Mouse (Mus musculus) heart, postnatal 36 days (tissue): ENCODE data around the gene 4930507D05Rik. TPM values are rescaled to one million over a fixed set of nuclear protein-coding genes. Genes with fewer than 3 reads are reported as not detected.
"Not testable (repeated sequence)": the region's sequence is repeated elsewhere in the genome, so short reads cannot be mapped to it uniquely, and the experiment has no call there.

Experiments used
- DNase-seq, 2 experiments: peaks; one replicate each; pipeline ENCODE4 v3.0.0; 2021 to 2022
- intact Hi-C: fragments of 180-260 bp; cut with DNase I; formaldehyde crosslinking; loops from one replicate; pipeline ENCODE4 v1.15.1; 2025
- total RNA-seq, 2 experiments: library from RNA; stranded (reverse); gene quantifications; 2 replicates each; pipeline ENCODE4 v1.2.3; 2021

4930507D05Rik gene
- total RNA-seq, 2 experiments from 2014 or later, result 0.58 TPM; not detected in 1

GRCm38 (mm10) chr10:62474944-62475343 is 25.7 kb downstream of the 4930507D05Rik start:
- intact Hi-C loops, result no loop called here
- no peak for DNase-seq

- intact Hi-C loops, result no loop called here
- DNase-seq, result no peak
Observed at GRCm38 (mm10) chr10:62476980-62477379, 27.7 kb downstream of the 4930507D05Rik start.

- intact Hi-C loops, result loop anchor here (10.0 kb wide), 2 partner anchors 136 to 764 kb away; partner anchors contain the start of gene Herc4
- no peak for DNase-seq
Observed at GRCm38 (mm10) chr10:62481108-62481852, 32.0 kb downstream of the 4930507D05Rik start.

- intact Hi-C loops, result loop anchor here (5.0 to 10.0 kb wide), 3 partner anchors 141 to 759 kb away; partner anchors contain the start of genes Ddx50 and Herc4
- peak in 1 of 2 experiments; percentile 20 for DNase-seq
Observed at GRCm38 (mm10) chr10:62485878-62486582, 36.7 kb downstream of the 4930507D05Rik start.

- DNase-seq, result peak; percentile 99 to 100
- intact Hi-C loops, result loop anchor here (5.0 to 10.0 kb wide), 3 partner anchors 142 to 758 kb away; partner anchors contain the start of genes Ddx50 and Herc4
Observed at GRCm38 (mm10) chr10:62486618-62487415, 37.5 kb downstream of the 4930507D05Rik start, which contains the start of gene Vps26a. Gene Vps26a (minus strand): TSS chr10:62486805.

- intact Hi-C loops, result loop anchor here (2.0 to 10.0 kb wide), 4 partner anchors 39 to 757 kb away; partner anchors contain the start of genes 4930507D05Rik, Ddx50, Herc4 and Supv3l1
- DNase-seq, result peak; percentile 38 to 39
Observed at GRCm38 (mm10) chr10:62488266-62488665, 39.0 kb downstream of the 4930507D05Rik start.

- intact Hi-C loops, DNase-seq: not testable (repeated sequence)
Observed at GRCm38 (mm10) chr10:62491681-62492080, 42.4 kb downstream of the 4930507D05Rik start.

GRCm38 (mm10) chr10:62500088-62500915 is 51.0 kb downstream of the 4930507D05Rik start:
- peak; percentile 70 to 71 for DNase-seq
- intact Hi-C loops, result loop anchor here (1.0 to 10.0 kb wide), 3 partner anchors 45 to 294 kb away; partner anchors contain the start of gene Ccar1

Other genes starting within 250 kb of the 4930507D05Rik start
- gene Tspan15, start 218.2 kb upstream of the 4930507D05Rik start, total RNA-seq, result 1 to 10 TPM; 7.3 to 8.2 TPM
- gene Tacr2, start 197.1 kb upstream of the 4930507D05Rik start, total RNA-seq, result not detected
- gene Hk1, start 69.6 kb upstream of the 4930507D05Rik start, total RNA-seq, result 100 to 1,000 TPM in 1 of 2 experiments, 10 to 100 TPM in 1; 99.7 to 113 TPM
- not detected for gene Hkdc1, start 27.0 kb upstream of the 4930507D05Rik start, total RNA-seq
- gene Supv3l1, start 249 bp downstream of the 4930507D05Rik start, total RNA-seq, result 10 to 100 TPM; 34.8 to 35.7 TPM
- 10 to 100 TPM; 46.5 to 46.6 TPM for gene Vps26a, start 37.3 kb downstream of the 4930507D05Rik start, total RNA-seq
- gene Srgn, start 78.0 kb downstream of the 4930507D05Rik start, total RNA-seq, result 10 to 100 TPM; 45.2 to 51.5 TPM
- 10 to 100 TPM; 42.8 to 44.4 TPM for gene Kif1bp, start 129.0 kb downstream of the 4930507D05Rik start, total RNA-seq
- 10 to 100 TPM; 27.6 to 29.9 TPM for gene Ddx21, start 152.8 kb downstream of the 4930507D05Rik start, total RNA-seq
- 10 to 100 TPM; 47.3 to 49.1 TPM for gene Ddx50, start 201.7 kb downstream of the 4930507D05Rik start, total RNA-seq